Mouse (Mus musculus) gastrocnemius, adult 2 months (tissue): ENCODE data around the gene Gm28053. TPM values are rescaled to one million over a fixed set of nuclear protein-coding genes. Genes with fewer than 3 reads are reported as not detected.
"Not testable (repeated sequence)": the region's sequence is repeated elsewhere in the genome, so short reads cannot be mapped to it uniquely, and the experiment has no call there.

Experiments used
- DNase-seq: peaks from one replicate; pipeline ENCODE4 v3.0.0; 2022
- H3K27ac ChIP-seq: fragments of 200-600 bp; 2 replicates; pipeline ENCODE4 v1.8.1; 2022; ENCODE audit warnings: mild to moderate bottlenecking
- H3K4me3 ChIP-seq: fragments of 200-600 bp; 2 replicates; pipeline ENCODE4 v1.8.1; 2022; ENCODE audit warnings: mild to moderate bottlenecking, moderate library complexity
- CTCF ChIP-seq: fragments of 200-600 bp; IDR thresholded peaks from 2 replicates; pipeline ENCODE4 v1.8.1; 2022; ENCODE audit warnings: antibody characterized with exemption, mild to moderate bottlenecking, moderate library complexity
- intact Hi-C: fragments of 180-260 bp; cut with DNase I; formaldehyde crosslinking; loops from one replicate; pipeline ENCODE4 v1.15.1; 2025
- total RNA-seq, 2 experiments: library from RNA; stranded (reverse); gene quantifications; 2 replicates each; pipeline ENCODE4 v1.2.3; 2021

Gm28053 gene
- total RNA-seq, 2 experiments from 2014 or later = 0.84 TPM; not detected in 1

GRCm38 (mm10) chr6:48681472-48682090 lies 36.8 kb upstream of the Gm28053 start:
- TF ChIP-seq CTCF = no peak
- intact Hi-C loops = loop anchor here (10.0 kb wide), 1 partner anchor 63 kb away; the partner anchor contains the start of gene Gimap5
- Histone ChIP-seq H3K4me3 (no peak overlapping the region), H3K27ac (peak overlapping the region; percentile 38; the same call in 1 of the 2 replicates)
- DNase-seq = no peak

GRCm38 (mm10) chr6:48682271-48682670 lies 36.1 kb upstream of the Gm28053 start:
- TF ChIP-seq CTCF = no peak
- Histone ChIP-seq H3K4me3 (no peak overlapping the region), H3K27ac (peak overlapping the region; percentile 35; the same call in 1 of the 2 replicates)
- no peak for DNase-seq
- intact Hi-C loops = loop anchor here (10.0 kb wide), 1 partner anchor 63 kb away; the partner anchor contains the start of gene Gimap5

GRCm38 (mm10) chr6:48683263-48683821 lies 35.1 kb upstream of the Gm28053 start:
- not testable (repeated sequence) for H3K4me3 ChIP-seq, DNase-seq, H3K27ac ChIP-seq
- intact Hi-C loops = loop anchor here (10.0 kb wide), 1 partner anchor 61 kb away; the partner anchor contains the start of gene Gimap5

- Histone ChIP-seq H3K4me3 (peak within 1 kb of the TSS; percentile 61), H3K27ac (peak within 1 kb of the TSS; percentile 77)
- no peak for DNase-seq
- intact Hi-C loops = loop anchor here (10.0 kb wide), 1 partner anchor 60 kb away; the partner anchor contains the start of gene Gimap5
- no peak for TF ChIP-seq CTCF
Observed at GRCm38 (mm10) chr6:48684319-48684718, 34.1 kb upstream of the Gm28053 start, which contains the start of gene Gimap4. Gimap4 (plus strand) TSS chr6:48684549.

GRCm38 (mm10) chr6:48684806-48685205 lies 33.6 kb upstream of the Gm28053 start:
- intact Hi-C loops = loop anchor here (10.0 kb wide), 1 partner anchor 60 kb away; the partner anchor contains the start of gene Gimap5
- DNase-seq = no peak
- peak overlapping the region; percentile 77 for H3K27ac ChIP-seq
- TF ChIP-seq CTCF = peak; percentile 6; the same call in 1 of the 2 replicates
- peak overlapping the region; percentile 61 for H3K4me3 ChIP-seq

- intact Hi-C loops = loop anchor here (10.0 kb wide), 1 partner anchor 60 kb away; the partner anchor contains the start of gene Gimap5
Observed at GRCm38 (mm10) chr6:48685251-48685650, 33.2 kb upstream of the Gm28053 start.

GRCm38 (mm10) chr6:48685694-48686665 lies 32.4 kb upstream of the Gm28053 start:
- peak overlapping the region; percentile 61 for H3K4me3 ChIP-seq
- DNase-seq = no peak
- intact Hi-C loops = loop anchor here (10.0 kb wide), 1 partner anchor 59 kb away; the partner anchor contains the start of gene Gimap5
- no peak for TF ChIP-seq CTCF
- peak overlapping the region; percentile 77 for H3K27ac ChIP-seq

More at GRCm38 (mm10) chr6:48685251-48685650, 33.2 kb upstream of the Gm28053 start:
- TF ChIP-seq CTCF = no peak
- peak overlapping the region; percentile 77 for H3K27ac ChIP-seq
- H3K4me3 ChIP-seq = peak overlapping the region; percentile 61
- no peak for DNase-seq

- DNase-seq = no peak
- no peak for TF ChIP-seq CTCF
- Histone ChIP-seq H3K4me3 (peak overlapping the region; percentile 61), H3K27ac (no peak overlapping the region; the same call in 1 of the 2 replicates)
- intact Hi-C loops = loop anchor here (10.0 kb wide), 1 partner anchor 58 kb away; the partner anchor contains the start of gene Gimap5
Observed at GRCm38 (mm10) chr6:48687077-48687476, 31.3 kb upstream of the Gm28053 start.

- Histone ChIP-seq H3K27ac (no peak overlapping the region), H3K4me3 (no peak overlapping the region)
- no peak for TF ChIP-seq CTCF
- intact Hi-C loops = loop anchor here (10.0 kb wide), 1 partner anchor 55 kb away; the partner anchor contains the start of gene Gimap5
- no peak for DNase-seq
Observed at GRCm38 (mm10) chr6:48689320-48689719, 29.1 kb upstream of the Gm28053 start.

GRCm38 (mm10) chr6:48692962-48693361 lies 25.4 kb upstream of the Gm28053 start:
- no peak for DNase-seq
- intact Hi-C loops = no loop called here
- Histone ChIP-seq H3K27ac (no peak overlapping the region), H3K4me3 (no peak overlapping the region)
- TF ChIP-seq CTCF = no peak

- peak overlapping the region; percentile 79 for H3K27ac ChIP-seq
Observed at GRCm38 (mm10) chr6:48696830-48697554, 21.4 kb upstream of the Gm28053 start.

GRCm38 (mm10) chr6:48697555-48697930 lies 20.9 kb upstream of the Gm28053 start:
- Histone ChIP-seq H3K27ac (peak overlapping the region; percentile 79), H3K4me3 (no peak overlapping the region)
- intact Hi-C loops = no loop called here
- no peak for TF ChIP-seq CTCF
- DNase-seq = no peak

More at GRCm38 (mm10) chr6:48696830-48697554, 21.4 kb upstream of the Gm28053 start:
- intact Hi-C loops = no loop called here
- no peak for TF ChIP-seq CTCF
- no peak overlapping the region for H3K4me3 ChIP-seq
- DNase-seq = no peak
